Mouse (Mus musculus) layer of hippocampus, postnatal 36 days (tissue): ENCODE data around the gene Ufm1. TPM values are rescaled to one million over a fixed set of nuclear protein-coding genes. Genes with fewer than 3 reads are reported as not detected.

Experiments used
- DNase-seq, 2 experiments: peaks; one replicate each; pipeline ENCODE4 v3.0.0; 2022
- total RNA-seq, 2 experiments: library from RNA; stranded (reverse); gene quantifications; 2 replicates each; pipeline ENCODE4 v1.2.3; 2021

Gene Ufm1
- total RNA-seq: 10 to 100 TPM; 73.8 to 90.6 TPM

- peak; percentile 90 to 92 for DNase-seq
Measured at GRCm38 (mm10) chr3:53863383-53864220, at the start of gene Ufm1. Gene Ufm1 (minus strand): TSS chr3:53863830.

- peak; percentile 74 for DNase-seq
Measured at GRCm38 (mm10) chr3:53890619-53891540, 27.2 kb upstream of the Ufm1 start.

GRCm38 (mm10) chr3:53871596-53871995 is 8.0 kb upstream of the Ufm1 start:
- DNase-seq: no peak

- DNase-seq: no peak
Measured at GRCm38 (mm10) chr3:53870482-53870881, 6.9 kb upstream of the Ufm1 start.

GRCm38 (mm10) chr3:53869263-53869662 is 5.6 kb upstream of the Ufm1 start:
- no peak for DNase-seq

GRCm38 (mm10) chr3:53868212-53868611 is 4.6 kb upstream of the Ufm1 start:
- no peak for DNase-seq

- no peak for DNase-seq
Measured at GRCm38 (mm10) chr3:53854831-53855230, 8.8 kb downstream of the Ufm1 start.

- no peak for DNase-seq
Measured at GRCm38 (mm10) chr3:53854261-53854660, 9.4 kb downstream of the Ufm1 start.

GRCm38 (mm10) chr3:53848262-53848661 is 15.4 kb downstream of the Ufm1 start:
- DNase-seq: no peak

- DNase-seq: no peak
Measured at GRCm38 (mm10) chr3:53847726-53848125, 15.9 kb downstream of the Ufm1 start.

- no peak for DNase-seq
Measured at GRCm38 (mm10) chr3:53846206-53846928, 17.3 kb downstream of the Ufm1 start.

GRCm38 (mm10) chr3:53844786-53845185 is 18.8 kb downstream of the Ufm1 start, which contains the start of gene Gm10985:
Gene Gm10985 (plus strand): TSS chr3:53845086.
- no peak for DNase-seq

GRCm38 (mm10) chr3:53834238-53834637 is 29.4 kb downstream of the Ufm1 start:
- no peak for DNase-seq

- DNase-seq: no peak
Measured at GRCm38 (mm10) chr3:53813421-53813977, 50.1 kb downstream of the Ufm1 start.

Other genes starting within 250 kb of the Ufm1 start
- gene Frem2, start 206.5 kb downstream of the Ufm1 start, total RNA-seq: 1 to 10 TPM; 2.1 to 2.5 TPM
- gene Gm10985, start 18.7 kb downstream of the Ufm1 start, total RNA-seq: not detected